Mouse (Mus musculus) midbrain, embryonic 16.5 days (tissue): ENCODE data around the gene Palld. TPM values are rescaled to one million over a fixed set of nuclear protein-coding genes. Genes with fewer than 3 reads are reported as not detected.
A peak's percentile ranks its signal among the peaks of the same experiment; 100 is the strongest.

ENCODE experiments used
- ATAC-seq: fragments of 200-750 bp; cut with Nextera tagmentation; 2 replicates; pipeline ENCODE4 v1.8.0; 2017; ENCODE audit warnings: moderate TSS enrichment
- H3K27ac ChIP-seq: fragments of 300-500 bp; sonication (generic); 2 replicates; pipeline ENCODE4 v1.5.1; 2014; ENCODE audit warnings: mild to moderate bottlenecking, low read length, mixed read lengths
- H3K27me3 ChIP-seq: fragments of 300-500 bp; sonication (generic); 2 replicates; pipeline ENCODE4 v1.6.1; 2014; ENCODE audit warnings: low read depth, low read length, mixed read lengths; ENCODE audit not compliant: control insufficient read depth, insufficient read depth
- H3K36me3 ChIP-seq: fragments of 300-500 bp; sonication (generic); 2 replicates; pipeline ENCODE4 v1.6.1; 2014; ENCODE audit warnings: mild to moderate bottlenecking, low read length, moderate library complexity, mixed read lengths; ENCODE audit not compliant: control insufficient read depth, insufficient read depth
- H3K4me1 ChIP-seq: fragments of 300-500 bp; sonication (generic); 2 replicates; pipeline ENCODE4 v1.6.1; 2014; ENCODE audit warnings: mild to moderate bottlenecking, low read length, mixed read lengths; ENCODE audit not compliant: control insufficient read depth, insufficient read depth
- H3K4me2 ChIP-seq: fragments of 300-500 bp; sonication (generic); 2 replicates; pipeline ENCODE4 v1.6.1; 2014; ENCODE audit warnings: mild to moderate bottlenecking, low read length, mixed read lengths
- H3K4me3 ChIP-seq: fragments of 300-500 bp; sonication (generic); 2 replicates; pipeline ENCODE4 v1.5.1; 2014; ENCODE audit warnings: low read depth, mild to moderate bottlenecking, low read length, moderate library complexity, mixed read lengths
- H3K9ac ChIP-seq: fragments of 300-500 bp; sonication (generic); 2 replicates; pipeline ENCODE4 v1.6.1; 2014; ENCODE audit warnings: low read depth, low read length, mixed read lengths
- H3K9me3 ChIP-seq: fragments of 300-500 bp; sonication (generic); replicated peaks from 2 replicates; pipeline ENCODE4 v1.6.1; 2014; ENCODE audit warnings: mild to moderate bottlenecking, low read length, mixed read lengths; ENCODE audit not compliant: control insufficient read depth, poor library complexity, severe bottlenecking
- WGBS: fragments of 180-500 bp; shearing (Covaris S2); extraction: QIAGEN DNeasy Blood & Tissue Kit; methylation state at CpG from one replicate; pipeline ENCODE4 v1.1.7; 2014; 5-methylcytosine and 5-hydroxymethylcytosine counted together
- polyA plus RNA-seq: library from polyadenylated mRNA; unstranded; fragments of >200 nt; fragmentation: Nextera tagmentation; extraction: Ambion mirVana; gene quantifications from 2 replicates; pipeline ENCODE4 v1.2.1, GENCODE M21; 2015

Palld gene
- polyA plus RNA-seq, 1 experiment from 2014 or later = 15.4 TPM

- H3K27ac ChIP-seq = 0 out of 2 replicates have a peak overlapping the region, but pooled peaks have one; percentile 13
- no peaks in the 10 kb centered on the region for H3K36me3 ChIP-seq
- no peaks in the 10 kb centered on the region for H3K9me3 ChIP-seq
- no peak overlapping the region for H3K9ac ChIP-seq
- H3K27me3 ChIP-seq = no peaks in the 10 kb centered on the region
- H3K4me3 ChIP-seq = no peak overlapping the region
- H3K4me2 ChIP-seq = 0 out of 2 replicates have a peak overlapping the region, but pooled peaks have one; percentile 8
- WGBS = 50% methylated on average over 8 of the region's 8 CpGs
- H3K4me1 ChIP-seq = peaks cover 3% of the 10 kb centered on the region; the same call in 1 of the 2 replicates
- peak; percentile 69 for ATAC-seq
These were observed 193.7 kb downstream of the Palld start for GRCm38 (mm10) chr8:61708586-61709305.

GRCm38 (mm10) chr8:61705491-61705890 lies 197.0 kb downstream of the Palld start:
- Histone ChIP-seq H3K27ac (no peak overlapping the region), H3K27me3 (no peaks in the 10 kb centered on the region), H3K4me1 (peaks cover 8% of the 10 kb centered on the region), H3K36me3 (no peaks in the 10 kb centered on the region), H3K9ac (no peak overlapping the region), H3K4me3 (no peak overlapping the region), H3K9me3 (no peaks in the 10 kb centered on the region), H3K4me2 (no peak overlapping the region)
- ATAC-seq = no peak
- 90% methylated on average over 3 of the region's 3 CpGs for WGBS

- no peak overlapping the region for H3K9ac ChIP-seq
These were observed 200.4 kb downstream of the Palld start for GRCm38 (mm10) chr8:61702122-61702521.

GRCm38 (mm10) chr8:61700932-61701681 lies 201.4 kb downstream of the Palld start:
- ATAC-seq = no peak
- no peaks in the 10 kb centered on the region for H3K27me3 ChIP-seq
- H3K4me2 ChIP-seq = no peak overlapping the region
- 87% methylated on average over 9 of the region's 9 CpGs for WGBS
- H3K36me3 ChIP-seq = no peaks in the 10 kb centered on the region
- peaks cover 6% of the 10 kb centered on the region; the same call in 1 of the 2 replicates for H3K4me1 ChIP-seq
- H3K27ac ChIP-seq = no peak overlapping the region
- no peaks in the 10 kb centered on the region for H3K9me3 ChIP-seq
- no peak overlapping the region for H3K9ac ChIP-seq
- no peak overlapping the region for H3K4me3 ChIP-seq

More at GRCm38 (mm10) chr8:61702122-61702521, 200.4 kb downstream of the Palld start:
- Histone ChIP-seq H3K4me2 (no peak overlapping the region), H3K9me3 (no peaks in the 10 kb centered on the region), H3K27ac (no peak overlapping the region), H3K36me3 (no peaks in the 10 kb centered on the region), H3K4me3 (no peak overlapping the region), H3K4me1 (peaks cover 6% of the 10 kb centered on the region; the same call in 1 of the 2 replicates), H3K27me3 (no peaks in the 10 kb centered on the region)
- 49% methylated on average over 8 of the region's 8 CpGs for WGBS
- no peak for ATAC-seq

GRCm38 (mm10) chr8:61700298-61700697 lies 202.2 kb downstream of the Palld start:
- H3K9ac ChIP-seq = no peak overlapping the region
- no peak overlapping the region for H3K4me2 ChIP-seq
- H3K9me3 ChIP-seq = no peaks in the 10 kb centered on the region
- H3K4me1 ChIP-seq = peaks cover 6% of the 10 kb centered on the region; the same call in 1 of the 2 replicates
- 93% methylated on average over 1 of the region's 1 CpGs for WGBS
- no peaks in the 10 kb centered on the region for H3K27me3 ChIP-seq
- H3K4me3 ChIP-seq = no peak overlapping the region
- H3K27ac ChIP-seq = no peak overlapping the region
- ATAC-seq = no peak
- no peaks in the 10 kb centered on the region for H3K36me3 ChIP-seq

- Histone ChIP-seq H3K4me3 (no peak overlapping the region), H3K4me1 (peaks cover 6% of the 10 kb centered on the region; the same call in 1 of the 2 replicates), H3K4me2 (no peak overlapping the region), H3K27ac (no peak overlapping the region), H3K27me3 (no peaks in the 10 kb centered on the region), H3K36me3 (no peaks in the 10 kb centered on the region), H3K9me3 (no peaks in the 10 kb centered on the region), H3K9ac (no peak overlapping the region)
- ATAC-seq = no peak
- WGBS = 85% methylated on average over 2 of the region's 2 CpGs
These were observed 203.5 kb downstream of the Palld start for GRCm38 (mm10) chr8:61698959-61699358.

GRCm38 (mm10) chr8:61697728-61698385 lies 204.6 kb downstream of the Palld start:
- Histone ChIP-seq H3K4me1 (no peaks in the 10 kb centered on the region; the same call in 1 of the 2 replicates), H3K9ac (no peak overlapping the region), H3K4me2 (no peak overlapping the region), H3K27ac (no peak overlapping the region), H3K27me3 (no peaks in the 10 kb centered on the region), H3K9me3 (no peaks in the 10 kb centered on the region), H3K4me3 (no peak overlapping the region), H3K36me3 (no peaks in the 10 kb centered on the region)
- 70% methylated on average over 7 of the region's 7 CpGs for WGBS
- ATAC-seq = no peak

- WGBS = 90% methylated on average over 2 of the region's 2 CpGs
- ATAC-seq = no peak
- H3K4me3 ChIP-seq = no peak overlapping the region
- no peaks in the 10 kb centered on the region for H3K4me1 ChIP-seq
- H3K36me3 ChIP-seq = no peaks in the 10 kb centered on the region
- H3K27me3 ChIP-seq = no peaks in the 10 kb centered on the region
- H3K9me3 ChIP-seq = no peaks in the 10 kb centered on the region
- H3K4me2 ChIP-seq = no peak overlapping the region
- H3K27ac ChIP-seq = no peak overlapping the region
- no peak overlapping the region for H3K9ac ChIP-seq
These were observed 205.5 kb downstream of the Palld start for GRCm38 (mm10) chr8:61696846-61697455.
